Mouse (Mus musculus) liver, postnatal 0 days (tissue): ENCODE results near the gene Slc45a1.

Source experiments
- CTCF ChIP-seq: sonication (generic); IDR thresholded peaks from 2 replicates; pipeline ENCODE4 v1.5.1; 2016; ENCODE audit warnings: antibody characterized with exemption, low read depth
- EP300 ChIP-seq: IDR thresholded peaks from 2 replicates; pipeline ENCODE4 v1.6.1; 2016; ENCODE audit warnings: antibody characterized with exemption, low read depth, mild to moderate bottlenecking

GRCm38 (mm10) chr4:150625425-150625824, 26.5 kb downstream of the Slc45a1 start:
- peak; percentile 89 for TF ChIP-seq CTCF
- TF ChIP-seq EP300, result no peak
